In the genomic region with DNA sequence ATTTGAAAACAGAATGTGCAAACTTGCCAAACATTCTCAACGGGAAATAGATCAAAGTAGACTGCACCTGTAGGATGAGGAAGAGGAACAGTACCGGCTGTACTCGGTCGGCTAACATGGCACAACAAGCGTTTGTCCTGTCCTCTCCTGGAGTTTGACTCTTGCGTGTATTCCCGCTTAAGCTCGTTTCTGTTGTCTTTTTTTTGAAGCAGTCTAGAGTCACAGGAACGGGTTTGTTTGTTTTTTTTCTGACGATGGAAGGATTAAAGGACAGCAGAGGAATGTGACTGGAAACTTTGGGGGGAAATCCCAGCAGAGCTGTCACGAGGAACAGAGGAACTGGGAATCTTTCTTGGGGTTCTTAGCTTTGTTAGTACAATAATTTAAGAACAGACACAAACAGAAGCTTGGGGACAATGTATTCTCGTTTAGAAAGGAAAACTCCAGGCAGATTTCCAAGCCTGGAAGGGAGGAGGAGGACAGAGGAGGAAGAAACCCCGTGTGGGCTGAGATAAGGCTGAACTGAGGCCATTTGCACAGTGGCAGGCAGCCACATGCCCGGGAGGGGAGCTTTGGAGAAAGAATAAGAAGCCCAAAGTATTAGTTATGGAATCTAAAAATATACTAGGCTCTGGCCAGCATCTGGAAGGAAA, we compare ENCODE assay signal across 8 mouse cellular contexts. TPM values are rescaled to one million over a fixed set of nuclear protein-coding genes. Genes with fewer than 3 reads are reported as not detected.
DNase-seq lines count a peak whose midpoint lies in the region; ATAC-seq and TF ChIP-seq lines count a peak whose summit lies in the region.

No protein-coding gene starts in this region.

- H3K4me2 ChIP-seq in kidney, postnatal 0 days (ENCODE audit: low read length) = peak overlapping the region; percentile 36

- no peaks in the 10 kb centered on the region for H3K27me3 ChIP-seq in kidney, postnatal 0 days (ENCODE audit: insufficient read depth, low read length)
- no peaks in the 10 kb centered on the region for H3K27me3 ChIP-seq in testis, adult 2 months (ENCODE audit: control insufficient read depth, insufficient read depth, low read length)

- H3K9me3 ChIP-seq in kidney, postnatal 0 days (replicated peaks; ENCODE audit: low read length) = no peaks in the 10 kb centered on the region

- no peak for TF ChIP-seq CTCF in kidney, postnatal 0 days (IDR thresholded peaks at IDR 0.05; ENCODE audit: low read depth)
- TF ChIP-seq CTCF in testis, adult 2 months (IDR thresholded peaks at IDR 0.05; ENCODE audit: control insufficient read depth, insufficient read depth, insufficient replicate concordance, low read depth, low read length) = no peak

- peak overlapping the region; percentile 10; the same call in 1 of the 2 replicates for H3K9ac ChIP-seq in kidney, postnatal 0 days (ENCODE audit: low read depth, low read length)

- H3K27ac ChIP-seq in kidney, postnatal 0 days = peak overlapping the region; percentile 63
- H3K27ac ChIP-seq in testis, adult 2 months (ENCODE audit: control insufficient read depth, insufficient read depth, low read depth, low read length) = peak overlapping the region; percentile 62

- TF ChIP-seq POLR2A in testis, adult 2 months (IDR thresholded peaks at IDR 0.05; ENCODE audit: control insufficient read depth, low read depth, low read length) = no peak

- peaks cover 9% of the 10 kb centered on the region for H3K4me1 ChIP-seq in kidney, postnatal 0 days (replicated peaks; ENCODE audit: insufficient read depth, low read length)
- no peaks in the 10 kb centered on the region for H3K4me1 ChIP-seq in testis, adult 2 months (ENCODE audit: control insufficient read depth, insufficient read depth, low read length)

- no peak overlapping the region for H3K4me3 ChIP-seq in kidney, postnatal 0 days (replicated peaks; ENCODE audit: low read depth, low read length)
- no peak overlapping the region for H3K4me3 ChIP-seq in testis, adult 2 months (ENCODE audit: control insufficient read depth, low read depth, low read length)

- no peaks in the 10 kb centered on the region for H3K36me3 ChIP-seq in kidney, postnatal 0 days (ENCODE audit: insufficient read depth, low read length)
- H3K36me3 ChIP-seq in testis, adult 2 months (ENCODE audit: control insufficient read depth, insufficient read depth, low read length) = no peaks in the 10 kb centered on the region

- ATAC-seq in kidney, postnatal 0 days (replicated peaks; ENCODE audit: low FRiP score, low read depth) = no peak

- WGBS in kidney, postnatal 0 days = 28% methylated on average over 14 of the region's 14 CpGs

- peak; percentile 28 for DNase-seq in adrenal gland, postnatal 10 days
- DNase-seq in adrenal gland, postnatal 25 days = no peak
- peak; percentile 19 to 20 for DNase-seq in right cerebral cortex, adult 2 months (ENCODE audit: low spot score in 2 of 2)
- no peak for DNase-seq in right cerebral cortex, postnatal 36 days (ENCODE audit: low spot score in 2 of 2)
- DNase-seq in kidney, postnatal 0 days (ENCODE audit: low spot score) = peak; percentile 69
- DNase-seq in cerebellum, adult 9-11 months = no peak
- DNase-seq in c-Kit-positive CD71-positive TER-119-positive erythroid progenitor cells, embryonic 14.5 days (ENCODE audit: low spot score) = no peak

RNA-seq across cellular contexts. Expression of gene D10Wsu102e, which starts 6.2 kb away (rescaled TPM):
- total RNA-seq in adrenal gland, postnatal 10 days (2021) = under 1 TPM; 0.63 to 1.00 TPM
- 1.0 and 1.2 TPM in 2 replicates for total RNA-seq in adrenal gland, postnatal 25 days (2021)
- 0.50 and 0.55 TPM in 2 replicates for polyA plus RNA-seq in kidney, postnatal 0 days (2015; fragmentation: Nextera tagmentation; extraction: Ambion mirVana)
- 0.30 and 0.42 TPM in 2 replicates for polyA plus RNA-seq in testis, adult 2 months (2012; rRNA removed)

RNA-seq across cellular contexts. Expression of gene Slc41a2, which starts 16.1 kb away (rescaled TPM):
- total RNA-seq in adrenal gland, postnatal 10 days (2021) = 1 to 10 TPM; 4.5 to 5.2 TPM
- total RNA-seq in adrenal gland, postnatal 25 days (2021) = 3.7 and 5.6 TPM in 2 replicates
- polyA plus RNA-seq in kidney, postnatal 0 days (2015; fragmentation: Nextera tagmentation; extraction: Ambion mirVana) = 0.78 and 0.87 TPM in 2 replicates
- polyA plus RNA-seq in testis, adult 2 months (2012; rRNA removed) = 6.6 and 8.5 TPM in 2 replicates

Comparison
In these comparisons a context has a peak if more than half of its experiments do, and no peak if none do; other contexts are left out.
1. DNase-seq: peak in adrenal gland, postnatal 10 days (single experiment), right cerebral cortex, adult 2 months (2 of 2) and kidney, postnatal 0 days (single experiment); none in adrenal gland, postnatal 25 days (single experiment), right cerebral cortex, postnatal 36 days (0 of 2), cerebellum, adult 9-11 months (single experiment) and c-Kit-positive CD71-positive TER-119-positive erythroid progenitor cells, embryonic 14.5 days (single experiment).